Mouse (Mus musculus) T-cell, adult 2 months (primary cell): Measurements from ENCODE around the gene Creg2.
A peak's percentile ranks its signal among the peaks of the same experiment; 100 is the strongest.
"Not testable (repeated sequence)": the region's sequence is repeated elsewhere in the genome, so short reads cannot be mapped to it uniquely, and the experiment has no call there.

Experiments used
- DNase-seq: peaks from one replicate; pipeline ENCODE4 v3.0.0; 2022; ENCODE audit warnings: low spot score

Gene Creg2

DNA sequence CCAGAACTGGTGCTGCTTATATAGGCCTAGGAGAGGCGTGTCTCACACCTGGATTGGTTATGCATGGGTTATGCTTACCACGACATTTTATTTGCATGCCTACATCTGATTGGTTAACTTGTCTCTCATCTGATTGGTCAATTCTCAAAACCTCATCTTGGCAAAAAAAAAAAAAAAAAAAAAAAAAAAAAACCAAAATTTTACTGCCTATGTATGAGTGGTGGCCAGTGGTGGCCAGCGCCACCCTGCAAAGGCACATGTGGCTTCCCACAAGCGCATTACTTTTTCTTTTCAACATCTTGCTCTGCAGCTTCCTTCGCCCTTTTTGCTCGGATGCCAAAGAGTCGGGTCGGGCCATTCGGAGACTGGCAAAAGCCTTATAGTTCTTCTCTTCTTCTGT is 54.1 kb downstream of the Creg2 start:
- not testable (repeated sequence) for DNase-seq

DNA sequence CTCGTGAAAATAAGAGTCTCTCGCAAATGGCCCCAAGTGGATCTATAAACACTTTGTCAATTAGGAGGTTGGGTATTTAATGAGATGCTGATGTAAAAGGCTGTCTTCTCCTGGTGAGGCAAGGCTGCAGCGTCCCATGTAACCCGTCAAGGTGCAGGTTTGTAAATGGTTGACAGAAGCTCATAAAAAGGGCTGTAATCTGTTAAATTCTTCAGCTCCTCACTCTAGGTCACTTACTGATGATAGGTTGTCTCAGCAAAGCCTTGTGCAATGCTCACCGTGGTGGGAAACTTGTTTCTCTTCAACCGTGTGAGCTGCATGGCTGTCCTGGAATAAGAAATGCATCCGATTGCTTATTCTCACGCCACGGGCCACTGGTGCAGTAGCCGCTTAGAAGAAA is 57.4 kb downstream of the Creg2 start:
- DNase-seq = no peak

DNA sequence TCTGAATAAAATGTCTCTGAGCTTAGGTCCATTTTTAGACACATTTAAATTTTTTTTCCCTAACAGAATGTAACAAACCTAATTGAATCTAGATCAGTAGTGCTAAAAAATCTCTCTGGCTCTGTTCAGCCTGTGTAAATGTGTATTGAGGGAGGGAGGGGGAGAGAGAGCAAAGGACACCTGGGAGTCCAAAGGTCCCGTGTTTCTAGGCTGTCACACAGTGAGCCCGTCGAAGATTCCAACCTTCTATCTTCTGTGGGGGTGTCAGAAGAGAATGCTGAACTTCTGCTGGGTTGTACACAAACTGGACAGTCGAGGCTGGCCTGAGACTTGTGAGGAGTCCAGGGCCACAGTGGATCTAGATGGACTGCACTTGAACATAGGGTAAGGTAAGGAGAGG is 59.2 kb downstream of the Creg2 start:
- DNase-seq = no peak

DNA sequence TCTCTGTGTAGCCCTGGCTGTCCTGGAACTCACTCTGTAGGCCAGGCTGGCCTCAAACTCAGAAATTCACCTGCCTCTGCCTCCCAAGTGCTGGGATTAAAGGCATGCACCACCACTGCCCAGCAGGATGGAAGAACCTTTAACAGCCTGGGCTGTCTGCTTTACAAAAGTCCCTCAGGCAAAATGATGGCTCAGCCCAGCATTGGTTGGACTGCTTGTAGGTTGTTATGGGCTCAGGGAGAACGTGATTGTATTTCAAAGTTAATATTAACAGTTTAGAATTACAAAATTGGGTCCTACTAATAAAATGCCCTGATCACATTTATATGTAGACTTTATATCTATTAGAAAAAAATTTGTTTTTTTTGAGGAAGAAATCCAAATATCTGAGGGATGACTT is 59.7 kb downstream of the Creg2 start:
- DNase-seq = not testable (repeated sequence)

DNA sequence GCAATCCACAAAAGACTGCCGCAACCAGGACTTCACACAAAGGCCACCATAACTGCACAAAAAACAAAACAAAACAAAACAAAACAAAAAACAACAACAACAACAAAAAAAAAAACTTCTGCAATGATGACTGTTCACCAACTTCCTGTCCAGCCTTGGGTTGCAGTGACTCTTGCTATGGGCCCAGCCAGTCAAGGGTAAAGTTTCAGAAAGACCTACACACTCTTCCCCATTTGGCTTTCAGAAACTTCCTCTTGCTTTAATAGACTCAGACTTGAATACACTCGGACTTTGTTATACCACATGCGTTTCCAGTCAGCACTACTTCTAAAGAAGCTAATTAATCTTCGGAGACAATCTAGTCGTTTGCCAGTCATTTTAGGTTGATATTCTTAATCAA is 61.1 kb downstream of the Creg2 start:
- DNase-seq = no peak

DNA sequence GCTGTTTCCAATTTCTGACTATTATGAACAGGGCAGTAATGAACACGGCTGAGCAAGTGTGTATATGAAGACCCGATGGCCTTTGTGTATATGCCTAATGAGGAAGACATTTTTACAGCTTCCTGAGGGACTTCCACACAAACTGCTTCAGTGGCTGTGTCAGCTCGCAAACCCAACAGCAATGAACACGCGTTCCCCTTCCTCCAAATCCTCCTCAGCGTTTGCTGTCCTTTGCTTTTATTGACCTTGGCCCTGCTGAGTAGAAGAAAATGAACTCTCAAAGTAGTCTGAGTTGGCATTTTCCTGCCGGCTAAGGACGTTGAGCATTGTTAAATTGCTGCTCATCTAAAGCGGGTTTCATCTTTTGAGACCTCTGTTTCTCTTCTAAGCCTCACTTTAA is 65.9 kb downstream of the Creg2 start:
- DNase-seq = no peak

DNA sequence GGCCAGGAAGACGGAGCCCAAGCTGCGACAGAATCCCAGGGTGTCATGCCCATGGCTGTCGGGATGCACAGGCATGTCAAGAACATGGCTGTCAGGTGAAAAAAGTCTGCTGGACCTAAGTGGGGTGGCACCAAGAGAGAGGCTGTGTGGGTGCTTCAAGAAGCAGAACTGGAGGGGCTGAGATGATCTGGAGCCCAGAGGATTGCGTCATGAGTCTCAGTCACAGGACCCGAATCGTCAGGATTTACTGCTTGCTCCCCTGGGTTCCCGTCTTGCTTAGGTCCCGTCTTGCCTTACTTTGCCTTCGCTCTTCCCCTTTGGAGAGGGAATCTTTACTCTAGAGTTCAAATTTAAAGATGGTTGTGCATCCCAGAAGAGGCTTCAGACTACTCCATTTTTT is 68.1 kb downstream of the Creg2 start:
- no peak for DNase-seq

DNA sequence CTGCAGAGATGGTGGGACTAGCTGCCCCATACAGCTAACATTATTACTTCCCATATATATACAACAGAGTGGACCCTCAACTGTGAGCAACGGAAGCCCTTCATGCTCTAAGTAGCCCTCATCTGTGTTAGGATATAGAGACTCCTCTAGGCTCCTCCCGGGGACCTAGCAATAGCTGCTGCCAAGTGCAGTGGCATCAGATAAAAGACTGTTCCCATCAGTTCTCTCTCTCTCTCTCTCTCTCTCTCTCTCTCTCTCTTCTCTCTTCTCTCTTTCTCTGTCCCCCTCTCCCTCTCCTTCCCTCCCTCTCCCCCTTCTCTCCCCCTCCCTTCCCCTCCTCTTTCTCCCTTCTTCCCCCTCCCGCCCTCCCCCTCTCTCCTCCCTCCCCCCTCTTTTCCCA is 70.1 kb downstream of the Creg2 start:
- no peak for DNase-seq

DNA sequence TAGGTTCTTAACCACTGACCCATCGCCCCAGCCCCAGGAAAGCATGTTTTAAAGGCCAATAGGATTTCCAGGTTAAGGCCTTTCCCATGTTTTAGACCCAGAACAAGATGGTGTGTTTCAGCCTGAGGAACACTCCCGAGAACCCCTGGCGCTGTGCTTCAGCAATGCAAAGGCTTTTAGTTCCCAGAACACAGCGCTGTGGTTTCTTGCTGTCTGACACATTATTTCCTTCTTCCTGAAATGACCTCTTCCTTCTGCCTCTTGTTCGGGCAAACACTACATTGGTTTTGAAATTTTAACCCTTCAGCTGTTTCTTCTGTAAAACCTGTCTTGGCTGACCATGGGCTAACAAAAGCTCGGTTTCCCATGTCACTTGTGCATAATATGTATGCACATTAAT is 72.1 kb downstream of the Creg2 start:
- DNase-seq = no peak

DNA sequence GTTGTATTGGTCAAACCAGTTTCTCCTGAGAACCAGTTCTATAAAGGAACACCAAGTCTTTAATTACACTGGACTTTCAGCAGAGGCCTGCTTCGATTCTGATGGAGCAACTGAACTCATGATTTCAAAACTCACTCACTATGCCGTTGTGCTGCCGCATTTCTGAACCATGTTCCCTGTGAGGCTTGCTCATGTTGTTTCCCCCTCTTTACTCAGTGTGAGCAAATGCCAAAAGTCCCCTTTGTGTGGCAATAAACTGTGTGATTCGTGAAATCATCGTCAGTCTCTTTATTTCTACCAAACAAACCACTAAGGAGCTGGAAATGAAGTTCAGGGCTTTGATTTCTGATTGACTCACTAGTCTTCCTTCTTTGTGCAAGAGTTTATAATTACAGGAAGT is 72.8 kb downstream of the Creg2 start:
- DNase-seq = no peak

DNA sequence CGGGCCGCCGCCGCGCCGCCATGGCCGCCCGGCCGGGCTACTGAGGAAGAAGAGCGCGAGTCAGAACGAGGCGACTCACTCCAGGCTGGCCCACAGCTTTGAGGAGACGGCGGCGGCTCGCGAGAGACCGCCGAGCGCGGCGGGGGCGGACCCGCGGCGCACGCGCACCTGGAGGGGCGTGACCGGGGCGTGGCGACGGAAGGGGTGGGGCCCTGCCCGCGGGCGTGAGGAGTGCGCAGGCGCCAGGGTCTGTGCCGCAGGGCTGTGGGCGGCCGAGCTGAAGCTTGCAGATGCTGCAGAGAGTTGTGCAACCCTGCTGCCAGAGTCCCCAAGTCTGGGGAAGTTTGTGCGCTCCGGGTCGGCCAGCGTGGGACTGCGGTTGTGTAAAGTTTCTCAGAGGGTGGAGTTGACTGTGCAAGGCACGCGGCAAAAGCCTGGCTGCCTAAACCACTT is 74.0 kb downstream of the Creg2 start, which contains the start of gene Rnf149:
TSS of gene Rnf149 (minus strand) at position 153 of the 453 bp plus-strand sequence.
- peak; percentile 97 for DNase-seq

DNA sequence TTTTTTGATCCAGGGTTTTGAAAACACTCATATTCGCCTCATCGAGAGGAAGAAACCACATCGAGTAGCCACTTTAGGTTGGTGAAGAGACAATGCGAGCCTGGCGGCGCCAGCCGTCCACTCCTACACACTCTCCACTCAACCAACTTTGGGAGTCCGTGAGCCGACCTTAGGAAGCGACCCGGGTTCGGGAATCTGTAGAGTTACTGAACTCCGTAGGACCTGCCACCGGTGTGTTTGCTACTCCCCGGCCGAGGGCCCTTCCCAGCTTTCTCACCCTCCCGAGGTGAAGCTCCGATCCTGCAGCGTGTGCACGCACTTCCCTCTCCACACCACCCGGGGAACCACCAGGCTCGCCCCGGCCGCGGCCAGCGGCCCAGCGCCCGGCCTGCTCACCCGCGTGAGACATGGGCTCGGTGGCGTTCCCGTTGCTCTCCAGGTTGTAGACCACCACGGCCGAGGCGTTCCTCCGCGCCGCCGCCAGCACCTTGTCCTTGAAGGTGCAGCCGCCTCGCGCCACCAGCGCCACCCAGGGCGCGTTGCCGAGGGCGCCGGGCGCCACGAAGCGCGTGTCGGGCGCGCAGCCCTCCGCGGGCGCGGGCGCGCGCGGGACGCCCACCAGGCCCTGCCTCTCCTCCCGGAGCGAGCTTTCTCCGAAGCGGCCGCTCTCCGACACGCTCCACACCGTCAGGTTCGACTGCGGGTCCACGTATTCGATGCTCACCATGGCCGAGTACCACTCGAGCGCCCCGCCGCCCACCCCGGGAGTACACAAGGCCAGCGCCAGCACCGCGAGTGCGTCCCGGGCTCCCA is 74.6 kb downstream of the Creg2 start:
- peak; percentile 75 for DNase-seq

DNA sequence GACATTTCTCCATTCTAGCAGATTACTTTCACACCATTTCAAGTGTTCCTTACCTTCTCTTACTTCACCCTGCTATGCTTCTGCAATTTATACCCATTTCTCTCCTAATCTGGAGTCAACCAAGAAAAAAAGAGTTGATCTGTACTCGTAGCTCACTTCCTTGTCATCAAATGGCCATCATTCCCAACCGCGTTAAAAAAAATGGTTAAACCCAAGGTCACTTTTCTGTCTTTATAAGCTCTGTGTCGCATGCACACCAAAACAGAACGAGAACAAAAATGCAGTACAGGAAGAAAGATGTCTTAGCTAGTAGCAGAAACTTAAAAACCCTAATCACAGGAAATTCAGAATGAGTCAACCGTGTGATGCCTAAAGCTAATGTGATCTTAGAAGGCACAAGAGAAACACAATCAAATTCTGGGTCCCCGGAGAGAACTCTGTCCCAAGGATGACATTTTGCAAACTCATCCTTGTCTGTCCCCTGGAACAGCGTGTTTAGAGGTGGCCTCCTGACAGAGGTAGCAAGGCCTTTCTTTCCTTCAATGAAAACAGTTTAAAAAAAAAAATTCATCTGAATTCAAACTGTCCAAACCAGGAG is 75.4 kb downstream of the Creg2 start:
- no peak for DNase-seq

DNA sequence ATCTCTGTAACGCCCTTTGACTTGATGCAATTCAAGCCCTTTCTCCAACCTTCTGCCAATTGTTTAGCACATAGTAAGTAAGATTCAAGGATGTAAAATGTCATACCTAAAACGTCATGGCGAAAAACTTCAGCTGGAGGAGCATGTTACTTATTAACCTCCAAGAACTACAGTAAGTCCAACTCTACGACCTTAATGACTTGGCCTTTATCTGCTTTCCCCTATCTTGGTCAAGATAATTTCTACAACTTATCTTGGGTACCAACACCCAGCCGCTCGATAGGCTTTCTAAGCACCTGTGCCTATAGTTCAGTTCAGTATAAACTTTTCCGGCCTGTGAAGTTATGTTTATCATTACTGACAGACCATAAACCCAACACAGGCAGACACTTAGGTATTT is 77.4 kb downstream of the Creg2 start:
- DNase-seq = no peak

DNA sequence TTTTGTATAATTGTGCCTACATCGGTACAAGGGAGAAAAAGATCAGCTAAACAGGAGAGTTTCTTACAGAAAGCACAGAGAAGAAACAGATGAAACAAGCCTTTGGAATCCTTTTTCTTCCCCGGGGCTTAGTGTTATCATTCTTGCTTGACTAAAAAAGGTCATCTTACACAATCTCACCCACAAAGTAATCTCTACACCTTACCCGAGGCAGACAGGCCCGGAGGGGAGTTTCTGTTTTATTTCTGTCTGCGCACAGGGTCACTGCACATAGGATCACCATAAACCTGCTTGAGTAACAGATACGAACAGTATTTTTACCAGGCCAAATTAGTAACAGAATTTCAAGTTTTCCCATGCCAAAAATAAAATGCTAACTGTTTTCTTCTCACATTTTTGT is 79.6 kb downstream of the Creg2 start:
- no peak for DNase-seq
